Comparison of ENCODE assay signal across 8 mouse cellular contexts in the genomic region with DNA sequence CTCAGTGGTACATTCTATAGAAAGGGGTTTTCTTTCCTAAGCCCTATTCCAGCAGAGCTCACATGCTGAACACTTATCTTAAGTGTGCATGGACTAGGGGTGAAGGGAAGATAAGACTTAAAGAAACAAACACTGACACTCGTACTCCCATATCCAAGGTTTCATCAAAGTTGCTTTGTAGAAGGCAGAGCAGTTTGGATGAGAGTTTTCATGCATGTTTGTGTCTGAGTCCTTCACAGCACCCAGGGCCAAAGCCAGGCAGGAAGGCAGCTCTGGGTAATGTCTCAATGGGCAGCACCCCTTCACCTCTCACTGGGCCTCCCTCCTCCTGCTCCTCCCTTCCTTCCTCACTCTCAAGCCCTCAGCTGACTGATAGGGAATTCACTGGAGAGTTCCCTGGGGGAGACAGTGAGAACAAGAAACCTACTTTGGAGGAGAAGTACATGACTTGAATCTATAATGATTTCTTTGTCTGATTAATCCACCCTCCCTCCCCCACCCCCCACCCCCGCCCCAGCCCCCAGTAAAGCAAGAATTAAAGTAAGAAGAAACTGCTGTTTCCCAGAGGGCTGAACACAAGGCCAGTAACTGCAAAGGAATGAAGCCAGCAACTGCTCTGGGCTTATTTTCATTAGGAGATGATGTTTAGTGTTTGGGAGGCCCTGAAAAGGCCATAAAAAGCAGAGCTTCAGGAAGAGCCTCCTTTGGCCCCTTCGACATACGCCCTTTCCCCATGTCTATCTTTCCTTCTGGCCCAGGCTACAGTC.
DNase-seq lines count a peak whose midpoint lies in the region; ATAC-seq and TF ChIP-seq lines count a peak whose summit lies in the region.

No protein-coding gene starts in this region.

- TF ChIP-seq CTCF in embryonic fibroblast, embryonic 13.5 days (IDR thresholded peaks at IDR 0.05; ENCODE audit: borderline replicate concordance, insufficient read depth, low read length): no peak
- TF ChIP-seq CTCF in liver, adult 2 months (IDR thresholded peaks at IDR 0.05; ENCODE audit: low read depth, low read length): no peak

- H3K27ac ChIP-seq in embryonic fibroblast, embryonic 13.5 days (ENCODE audit: insufficient read depth, low read length): peak overlapping the region; percentile 100
- H3K27ac ChIP-seq in liver, adult 2 months (replicated peaks; ENCODE audit: insufficient read depth, low read depth, low read length): peak overlapping the region; percentile 71

- no peaks in the 10 kb centered on the region for H3K27me3 ChIP-seq in liver, adult 2 months (ENCODE audit: control insufficient read depth, insufficient read depth, low read length)
- no peaks in the 10 kb centered on the region for H3K27me3 ChIP-seq in myocyte (ENCODE audit: control insufficient read depth, insufficient read depth, insufficient read length)

- peaks cover 18% of the 10 kb centered on the region for H3K4me1 ChIP-seq in embryonic fibroblast, embryonic 13.5 days (ENCODE audit: control insufficient read depth, insufficient read depth, low read length)
- peaks cover 9% of the 10 kb centered on the region for H3K4me1 ChIP-seq in liver, adult 2 months (ENCODE audit: control insufficient read depth, insufficient read depth, low read length)

- ATAC-seq in hematopoietic stem cell, adult 5-6 weeks (replicated peaks in 1 of 2; ENCODE audit: insufficient read depth in 1 of 2, low FRiP score in 2 of 2, low TSS enrichment in 1 of 2, low read depth in 1 of 2, poor library complexity in 2 of 2, severe bottlenecking in 2 of 2): peak; percentile 54 to 87

- 75% methylated on average over 4 of the region's 4 CpGs for WGBS in liver, adult 2 months

- no peaks in the 10 kb centered on the region for H3K79me2 ChIP-seq in liver, adult 2 months (ENCODE audit: control insufficient read depth, insufficient read depth, low read length)
- no peaks in the 10 kb centered on the region for H3K79me2 ChIP-seq in myocyte (ENCODE audit: control insufficient read depth, insufficient read depth)

- H3ac ChIP-seq in myocyte (ENCODE audit: control insufficient read depth, insufficient read length): no peak overlapping the region

- peak; percentile 40 for DNase-seq in adrenal gland, postnatal 14 days
- DNase-seq in adrenal gland, postnatal 25 days: no peak
- no peak for DNase-seq in liver, adult 2 months (ENCODE audit: extremely low read depth, low read depth, low spot score)
- no peak for DNase-seq in natural killer cell, adult 2 months (ENCODE audit: low spot score in 2 of 2)
- DNase-seq in left cerebral cortex, adult 9 months (ENCODE audit: low spot score in 2 of 2): no peak

- peak overlapping the region; percentile 37 for H3K4me2 ChIP-seq in myocyte (ENCODE audit: low read depth)

- H3K4me3 ChIP-seq in embryonic fibroblast, embryonic 13.5 days (ENCODE audit: insufficient read depth, low read length): no peak overlapping the region
- H3K4me3 ChIP-seq in liver, adult 2 months (ENCODE audit: insufficient read depth, low read depth, low read length): no peak overlapping the region
- no peak overlapping the region for H3K4me3 ChIP-seq in myocyte

- no peak overlapping the region for H3K9ac ChIP-seq in liver, adult 2 months (ENCODE audit: low read depth, low read length)

- no peaks in the 10 kb centered on the region for H3K36me3 ChIP-seq in liver, adult 2 months (ENCODE audit: control insufficient read depth, insufficient read depth, low read length)
- H3K36me3 ChIP-seq in myocyte (ENCODE audit: control insufficient read depth, insufficient read depth): no peaks in the 10 kb centered on the region

- no peak for TF ChIP-seq POLR2A in embryonic fibroblast, embryonic 13.5 days (IDR thresholded peaks at IDR 0.05; ENCODE audit: low read depth, low read length)
- no peak for TF ChIP-seq POLR2A in liver, adult 2 months (IDR thresholded peaks at IDR 0.05; ENCODE audit: extremely low read depth, insufficient read depth, low read length)
- TF ChIP-seq POLR2A in myocyte (IDR thresholded peaks at IDR 0.05; ENCODE audit: insufficient read length, low read depth): no peak

TF ChIP-seq in myocyte, 11 proteins besides CTCF, POLR2A, EP300 and RAD21:
- TF ChIP-seq POLR2AphosphoS2 (IDR thresholded peaks at IDR 0.05; ENCODE audit: insufficient read length, low read depth) (no peak), TCF12 (IDR thresholded peaks at IDR 0.05; ENCODE audit: insufficient read depth, poor library complexity, severe bottlenecking) (no peak), USF1 (IDR thresholded peaks at IDR 0.05; ENCODE audit: low read depth) (no peak), MYOG (IDR thresholded peaks at IDR 0.05; ENCODE audit: control insufficient read depth in 1 of 3, insufficient read depth in 1 of 3, insufficient read length in 2 of 3, low read depth in 2 of 3) (no peak), CEBPB (IDR thresholded peaks at IDR 0.05; ENCODE audit: insufficient read depth, poor library complexity, severe bottlenecking) (no peak), TCF3 (IDR thresholded peaks at IDR 0.05; ENCODE audit: insufficient read length, low read depth) (no peak), SRF (IDR thresholded peaks at IDR 0.05; ENCODE audit: control insufficient read depth, insufficient read length, low read depth) (no peak)
TF ChIP-seq in myocyte: peak in this region for 0.
